Mouse (Mus musculus): ENCODE measurements around the gene Zfp488. TPM values are rescaled to one million over a fixed set of nuclear protein-coding genes. Genes with fewer than 3 reads are reported as not detected.

Gene Zfp488
- under 1 TPM in 21 of 26 experiments, not detected in 5; 0.16 to 0.79 (median 0.33) TPM for total RNA-seq (2018; cell fraction: chromatin; rRNA removed)
- total RNA-seq (2018; cell fraction: cytosol; rRNA removed), result under 1 TPM in 1 of 26 experiments, not detected in 25; 0.04 TPM
- under 1 TPM in 19 of 26 experiments, not detected in 7; 0.10 to 0.43 (median 0.21) TPM for total RNA-seq (2018; cell fraction: nucleus; rRNA removed)
- not detected in 3 replicates for polyA plus RNA-seq (2018)

DNA sequence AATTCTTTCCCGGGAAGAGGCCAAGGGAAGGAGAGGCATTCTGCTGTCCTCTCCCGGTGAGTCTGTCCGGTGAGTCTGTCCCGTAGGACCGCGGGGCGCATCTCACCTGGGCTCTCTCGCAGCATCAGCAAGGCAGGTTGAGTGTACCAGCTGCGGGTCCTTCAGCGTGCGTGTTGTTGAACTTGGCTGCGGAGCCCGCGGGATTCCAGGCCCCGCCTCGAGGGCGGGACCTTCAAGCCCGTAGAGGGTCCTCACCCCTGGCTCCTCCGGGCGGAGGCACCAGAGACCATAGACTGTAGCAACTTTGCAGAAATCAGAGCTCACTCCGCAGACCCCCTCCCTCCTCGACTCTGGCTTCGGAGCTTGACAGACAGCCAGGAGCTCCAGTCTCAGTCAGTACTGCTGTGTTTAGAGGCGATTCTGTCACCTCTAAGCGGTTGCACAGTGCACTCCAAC, at the start of gene Zfp488:
TSS of gene Zfp488 (minus strand) at position 161 of the 456 bp plus-strand sequence.
- WGBS (ENCODE audit: missing documents), result 9% methylated on average over 25 of the region's 25 CpGs
- Histone ChIP-seq H3K36me3 (ENCODE audit: inconsistent target) (no peaks in the 10 kb centered on the region), H3K4me3 (ENCODE audit: inconsistent target) (no peak within 1 kb of the TSS)

GRCm38 (mm10) chr14:34026710-34027109, 48.1 kb upstream of the Zfp488 start:
- WGBS (ENCODE audit: missing documents), result 88% methylated on average over 2 of the region's 2 CpGs
- Histone ChIP-seq H3K4me3 (ENCODE audit: inconsistent target) (no peak overlapping the region), H3K27ac (no peak overlapping the region), H3K36me3 (ENCODE audit: inconsistent target) (no peaks in the 10 kb centered on the region), H3K79me2 (ENCODE audit: inconsistent target) (no peaks in the 10 kb centered on the region)

More for the DNA sequence above, at the start of gene Zfp488:
- no peaks in the 10 kb centered on the region for H3K79me2 ChIP-seq (ENCODE audit: inconsistent target)
- no peak within 1 kb of the TSS for H3K27ac ChIP-seq

DNA sequence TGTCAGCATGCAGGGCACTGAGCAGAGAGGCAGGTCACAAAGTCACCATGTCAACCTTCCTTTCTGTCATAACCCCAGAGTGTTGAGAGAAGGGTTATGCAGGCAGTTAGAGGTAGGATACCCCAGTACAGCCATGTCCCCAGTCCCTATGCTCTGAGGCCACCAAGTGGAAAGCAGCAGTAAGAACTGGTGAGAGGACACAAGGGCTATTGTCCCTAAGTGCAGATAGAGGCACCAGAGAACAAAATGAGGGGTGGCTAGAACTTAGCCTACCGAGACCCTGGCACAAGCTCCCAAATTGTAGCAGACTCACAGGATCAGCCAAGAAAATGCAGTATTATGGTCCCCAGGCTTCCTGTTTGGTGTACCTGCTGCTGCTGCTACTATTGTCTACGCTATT, 38.4 kb upstream of the Zfp488 start:
- no peaks in the 10 kb centered on the region for H3K36me3 ChIP-seq (ENCODE audit: inconsistent target)
- no peak overlapping the region for H3K27ac ChIP-seq
- H3K4me3 ChIP-seq (ENCODE audit: inconsistent target), result no peak overlapping the region
- 95% methylated on average over 2 of the region's 2 CpGs for WGBS (ENCODE audit: missing documents)
- H3K79me2 ChIP-seq (ENCODE audit: inconsistent target), result no peaks in the 10 kb centered on the region

DNA sequence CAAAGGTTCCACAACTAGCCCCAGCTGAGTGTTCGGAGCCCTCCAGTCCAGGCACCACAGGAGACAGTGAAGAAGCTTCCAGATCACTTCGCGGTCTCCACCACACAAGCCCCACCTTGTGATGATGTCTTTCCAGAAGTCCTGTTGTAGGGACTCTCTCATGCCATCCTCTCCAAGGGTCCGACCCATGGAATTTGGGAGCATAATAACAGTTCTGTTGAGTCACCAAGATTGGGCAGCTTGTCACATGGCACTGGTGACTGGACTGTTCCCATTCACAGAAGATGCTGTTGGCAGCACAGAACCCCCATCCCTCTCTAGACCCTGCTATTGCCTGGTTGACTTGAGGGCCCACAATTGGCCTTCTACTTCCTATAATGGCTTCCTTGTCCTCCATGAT, 37.8 kb upstream of the Zfp488 start, which contains the start of gene Gm5460:
TSS of gene Gm5460 (plus strand) at position 378 of the 400 bp plus-strand sequence.
- Histone ChIP-seq H3K36me3 (ENCODE audit: inconsistent target) (no peaks in the 10 kb centered on the region), H3K4me3 (ENCODE audit: inconsistent target) (no peak within 1 kb of the TSS), H3K79me2 (ENCODE audit: inconsistent target) (no peaks in the 10 kb centered on the region), H3K27ac (no peak within 1 kb of the TSS)
- 87% methylated on average over 4 of the region's 4 CpGs for WGBS (ENCODE audit: missing documents)

DNA sequence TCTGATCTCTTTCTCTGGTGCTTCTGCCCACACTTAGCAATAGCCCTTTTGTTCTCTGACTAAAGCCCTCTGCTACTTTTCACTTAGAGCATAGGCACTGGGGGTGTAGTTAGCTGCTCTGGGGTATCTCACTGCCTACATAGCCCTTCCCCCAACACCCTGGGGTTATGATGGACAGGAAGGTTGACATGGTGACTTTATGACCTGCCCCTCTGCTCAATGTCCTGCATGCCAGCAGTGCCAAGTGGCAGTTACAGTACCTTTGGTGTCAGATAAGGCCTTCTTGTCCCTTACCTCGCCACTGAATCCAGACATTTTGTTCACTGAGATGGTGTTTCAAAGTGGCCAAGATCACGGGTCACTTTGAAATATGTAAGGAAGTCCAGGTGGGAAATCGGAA, 36.5 kb upstream of the Zfp488 start, which contains the start of gene Gm30083:
TSS of gene Gm30083 (minus strand) at position 120 of the 400 bp plus-strand sequence.
- H3K79me2 ChIP-seq (ENCODE audit: inconsistent target), result no peaks in the 10 kb centered on the region
- H3K27ac ChIP-seq, result no peak within 1 kb of the TSS
- WGBS (ENCODE audit: missing documents), result 91% methylated on average over 3 of the region's 3 CpGs
- H3K4me3 ChIP-seq (ENCODE audit: inconsistent target), result no peak within 1 kb of the TSS
- no peaks in the 10 kb centered on the region for H3K36me3 ChIP-seq (ENCODE audit: inconsistent target)

GRCm38 (mm10) chr14:34002358-34002757, 23.8 kb upstream of the Zfp488 start:
- H3K4me3 ChIP-seq (ENCODE audit: inconsistent target), result no peak overlapping the region
- WGBS (ENCODE audit: missing documents), result 72% methylated on average over 5 of the region's 5 CpGs
- no peaks in the 10 kb centered on the region for H3K36me3 ChIP-seq (ENCODE audit: inconsistent target)
- no peak overlapping the region for H3K27ac ChIP-seq
- H3K79me2 ChIP-seq (ENCODE audit: inconsistent target), result no peaks in the 10 kb centered on the region

- no peaks in the 10 kb centered on the region for H3K36me3 ChIP-seq (ENCODE audit: inconsistent target)
- no peak overlapping the region for H3K4me3 ChIP-seq (ENCODE audit: inconsistent target)
- H3K79me2 ChIP-seq (ENCODE audit: inconsistent target), result no peaks in the 10 kb centered on the region
- no peak overlapping the region for H3K27ac ChIP-seq
These were observed 22.9 kb upstream of the Zfp488 start for GRCm38 (mm10) chr14:34001445-34001844.

DNA sequence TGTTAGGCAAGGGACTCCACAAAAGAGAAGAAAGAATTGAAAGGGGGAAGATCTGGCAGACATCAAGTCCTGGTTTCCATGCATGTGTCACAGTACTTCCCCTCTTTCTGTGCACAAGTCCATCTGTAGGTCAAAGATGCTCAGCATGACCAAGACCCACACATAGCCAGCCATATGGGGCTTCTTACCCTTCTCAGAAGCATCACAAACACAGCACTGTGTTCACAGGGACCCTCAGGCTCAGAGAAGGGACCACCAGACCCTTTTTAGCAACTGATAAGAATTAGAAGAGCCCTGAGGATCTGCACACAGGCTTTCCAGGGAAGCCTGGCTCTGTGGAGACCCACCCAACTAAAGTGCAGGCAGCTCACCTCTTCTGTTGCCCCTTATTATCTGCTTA, 21.5 kb upstream of the Zfp488 start:
- H3K4me3 ChIP-seq (ENCODE audit: inconsistent target), result no peak overlapping the region
- no peaks in the 10 kb centered on the region for H3K36me3 ChIP-seq (ENCODE audit: inconsistent target)
- no peaks in the 10 kb centered on the region for H3K79me2 ChIP-seq (ENCODE audit: inconsistent target)
- H3K27ac ChIP-seq, result no peak overlapping the region

GRCm38 (mm10) chr14:33997427-33997826, 18.9 kb upstream of the Zfp488 start:
- H3K27ac ChIP-seq, result no peak overlapping the region
- H3K4me3 ChIP-seq (ENCODE audit: inconsistent target), result no peak overlapping the region
- WGBS (ENCODE audit: missing documents), result 78% methylated on average over 6 of the region's 6 CpGs
- no peaks in the 10 kb centered on the region for H3K36me3 ChIP-seq (ENCODE audit: inconsistent target)
- H3K79me2 ChIP-seq (ENCODE audit: inconsistent target), result no peaks in the 10 kb centered on the region

GRCm38 (mm10) chr14:33993521-33994289, 15.1 kb upstream of the Zfp488 start:
- no peaks in the 10 kb centered on the region for H3K79me2 ChIP-seq (ENCODE audit: inconsistent target)
- H3K27ac ChIP-seq, result no peak overlapping the region
- H3K4me3 ChIP-seq (ENCODE audit: inconsistent target), result no peak overlapping the region
- 89% methylated on average over 6 of the region's 6 CpGs for WGBS (ENCODE audit: missing documents)
- no peaks in the 10 kb centered on the region for H3K36me3 ChIP-seq (ENCODE audit: inconsistent target)

- Histone ChIP-seq H3K27ac (no peak overlapping the region), H3K4me3 (ENCODE audit: inconsistent target) (no peak overlapping the region)
- WGBS (ENCODE audit: missing documents), result 86% methylated on average over 8 of the region's 9 CpGs
These were observed 14.5 kb upstream of the Zfp488 start for GRCm38 (mm10) chr14:33993051-33993450.

DNA sequence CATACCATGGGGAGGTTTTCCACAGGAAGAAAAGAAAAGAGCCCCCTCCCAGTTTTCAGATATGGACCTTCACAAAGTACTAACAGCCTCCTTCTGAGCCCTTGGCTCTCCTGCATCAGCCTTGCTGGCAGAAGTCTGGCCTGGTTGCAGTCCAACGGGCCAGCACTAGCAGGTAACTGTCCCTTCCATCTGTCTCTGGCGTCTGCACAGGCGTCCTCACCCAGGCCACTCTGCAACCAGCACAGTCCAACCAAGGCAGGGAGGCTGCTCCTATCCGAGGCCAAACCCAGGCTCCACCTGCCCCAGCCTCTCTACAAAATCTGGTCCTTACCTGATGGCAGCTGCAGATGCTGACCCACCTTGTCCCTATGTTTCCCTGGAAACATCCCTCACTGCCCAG, 13.4 kb upstream of the Zfp488 start:
- WGBS (ENCODE audit: missing documents), result 76% methylated on average over 4 of the region's 4 CpGs
- Histone ChIP-seq H3K36me3 (ENCODE audit: inconsistent target) (no peaks in the 10 kb centered on the region), H3K27ac (no peak overlapping the region), H3K4me3 (ENCODE audit: inconsistent target) (no peak overlapping the region), H3K79me2 (ENCODE audit: inconsistent target) (no peaks in the 10 kb centered on the region)

More at GRCm38 (mm10) chr14:33993051-33993450, 14.5 kb upstream of the Zfp488 start:
- Histone ChIP-seq H3K36me3 (ENCODE audit: inconsistent target) (no peaks in the 10 kb centered on the region), H3K79me2 (ENCODE audit: inconsistent target) (no peaks in the 10 kb centered on the region)

DNA sequence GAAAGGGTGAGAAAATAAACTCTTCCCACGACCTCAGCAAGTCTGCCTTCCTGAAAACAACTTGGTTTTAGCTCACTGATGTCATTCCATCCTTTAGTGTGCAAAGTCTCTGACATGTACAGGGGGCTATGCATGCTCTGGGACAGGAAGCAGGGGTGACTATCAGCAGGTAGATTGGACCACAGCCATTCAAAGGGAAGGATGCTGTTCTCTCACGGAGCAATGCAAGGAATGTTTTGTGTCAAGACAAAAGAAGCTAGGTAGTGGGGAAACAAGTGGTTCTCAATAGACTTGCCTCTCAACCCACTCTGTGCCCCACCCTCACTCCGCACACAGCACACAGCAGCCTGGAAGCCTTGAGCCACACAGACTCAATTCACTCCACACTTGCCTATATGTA, 10.6 kb upstream of the Zfp488 start:
- Histone ChIP-seq H3K4me3 (ENCODE audit: inconsistent target) (no peak overlapping the region), H3K79me2 (ENCODE audit: inconsistent target) (no peaks in the 10 kb centered on the region), H3K36me3 (ENCODE audit: inconsistent target) (no peaks in the 10 kb centered on the region), H3K27ac (no peak overlapping the region)
- 52% methylated on average over 3 of the region's 3 CpGs for WGBS (ENCODE audit: missing documents)

DNA sequence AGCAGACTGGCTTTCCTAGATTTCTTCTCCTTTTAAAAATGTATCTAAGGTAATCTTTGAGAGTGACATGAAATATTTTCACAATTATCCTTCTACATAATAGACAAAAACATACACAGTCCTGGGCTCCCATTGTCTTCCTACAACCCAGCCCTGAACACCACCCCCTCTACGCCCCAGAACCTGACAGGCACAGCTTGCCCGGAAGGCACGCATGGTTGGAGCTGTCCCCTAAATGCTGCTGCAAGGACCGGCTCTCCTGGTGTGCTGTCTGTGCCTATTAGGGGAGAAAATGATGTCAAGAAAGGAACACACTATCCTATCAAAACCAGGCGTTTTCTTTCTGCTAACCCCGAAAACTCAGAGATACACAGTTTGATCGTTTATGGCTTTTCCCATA, 816 bp downstream of the Zfp488 start:
- no peaks in the 10 kb centered on the region for H3K79me2 ChIP-seq (ENCODE audit: inconsistent target)
- no peak overlapping the region for H3K27ac ChIP-seq
- H3K4me3 ChIP-seq (ENCODE audit: inconsistent target), result no peak overlapping the region
- H3K36me3 ChIP-seq (ENCODE audit: inconsistent target), result no peaks in the 10 kb centered on the region
- 52% methylated on average over 7 of the region's 7 CpGs for WGBS (ENCODE audit: missing documents)

GRCm38 (mm10) chr14:33974752-33975151, 3.8 kb downstream of the Zfp488 start:
- Histone ChIP-seq H3K4me3 (ENCODE audit: inconsistent target) (no peak overlapping the region), H3K79me2 (ENCODE audit: inconsistent target) (no peaks in the 10 kb centered on the region), H3K27ac (no peak overlapping the region), H3K36me3 (ENCODE audit: inconsistent target) (no peaks in the 10 kb centered on the region)
- WGBS (ENCODE audit: missing documents), result 75% methylated on average over 5 of the region's 5 CpGs

Data from macrophage (primary cell).